Mouse (Mus musculus): ENCODE measurements at regions not wholly inside any gene's neighbourhood (a gene's known extent, or its start where the extent isn't known, plus 50 kb on each side); places are given as distances from the start of the nearest gene placed in this dataset.

DNA sequence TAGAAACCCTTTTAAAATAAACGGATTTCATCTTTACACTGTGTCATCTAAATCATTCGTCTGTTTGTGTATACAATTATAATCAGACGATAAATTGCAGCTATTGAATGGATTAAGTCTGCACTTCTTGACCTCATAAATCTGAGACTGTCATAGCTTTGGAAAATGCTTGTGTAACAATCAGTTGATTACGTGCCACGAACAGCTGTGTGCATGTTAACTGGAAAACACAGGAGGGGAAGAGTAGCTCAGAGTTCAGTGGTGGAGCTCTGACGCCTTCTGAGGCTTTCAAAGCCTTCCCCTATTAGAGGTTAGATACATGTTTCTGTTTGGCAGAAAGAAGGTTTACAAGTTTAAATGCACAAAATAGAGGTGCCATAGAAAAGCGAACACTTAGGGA is 109.7 kb upstream of the Gm765 start:
- DNase-seq = no peak

DNA sequence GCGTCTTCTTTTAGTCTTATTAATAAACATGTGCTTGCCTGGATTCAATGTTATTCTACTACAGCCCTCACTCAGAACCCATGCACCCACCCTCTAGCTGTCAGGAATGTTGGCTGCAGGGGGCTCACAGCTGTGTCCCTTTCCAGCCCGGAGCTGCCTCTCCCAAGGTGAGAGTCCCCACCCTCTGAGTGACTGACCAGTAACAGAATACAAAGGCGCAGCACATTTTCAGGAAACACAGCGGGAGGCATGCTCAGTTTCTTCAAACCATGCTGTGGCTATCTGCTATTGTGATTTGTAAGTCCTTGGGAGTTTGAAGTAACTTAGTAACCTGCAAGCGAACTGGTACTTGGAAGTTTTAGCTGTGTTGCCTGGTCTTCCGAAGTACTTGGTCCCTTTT is 93.1 kb upstream of the Gm765 start:
- DNase-seq = no peak

DNA sequence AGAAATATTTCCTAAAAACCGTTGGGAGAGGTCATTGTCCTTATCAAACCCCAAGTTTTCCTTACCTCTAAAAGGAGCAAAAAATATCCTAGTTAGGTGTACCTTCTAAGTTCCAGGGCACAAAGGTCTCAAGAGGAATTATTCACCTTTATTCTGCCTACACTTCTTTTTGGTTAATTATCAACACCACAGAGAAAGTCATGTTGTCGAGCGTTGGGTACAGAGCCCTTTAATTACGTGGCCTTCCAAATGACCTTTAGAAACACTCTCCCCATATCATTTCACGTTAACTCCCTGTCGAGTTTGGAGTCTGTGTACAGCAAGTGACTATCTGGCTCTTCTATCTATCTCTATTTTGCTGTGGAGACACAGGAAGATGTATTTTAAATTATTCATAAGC is 90.7 kb upstream of the Gm765 start:
- no peak for DNase-seq

DNA sequence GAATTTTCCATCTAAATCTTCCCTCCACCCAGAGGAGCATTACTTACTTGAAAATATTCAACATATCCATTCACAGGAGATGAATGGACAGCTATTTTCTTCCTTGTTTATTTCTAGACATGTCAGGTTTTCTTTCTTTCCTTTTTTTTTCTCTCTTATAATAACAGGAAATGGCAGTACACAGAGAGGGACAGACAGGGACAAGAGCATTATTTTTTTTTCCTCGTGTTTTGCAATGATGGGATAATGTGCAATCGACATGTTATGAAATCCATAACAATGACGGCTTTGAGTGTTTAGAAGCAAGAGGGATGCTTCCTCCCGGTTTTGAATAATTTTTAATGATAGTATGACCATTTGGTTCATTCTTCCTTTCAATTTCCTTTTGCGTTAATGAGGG is 86.6 kb upstream of the Gm765 start:
- no peak for DNase-seq

DNA sequence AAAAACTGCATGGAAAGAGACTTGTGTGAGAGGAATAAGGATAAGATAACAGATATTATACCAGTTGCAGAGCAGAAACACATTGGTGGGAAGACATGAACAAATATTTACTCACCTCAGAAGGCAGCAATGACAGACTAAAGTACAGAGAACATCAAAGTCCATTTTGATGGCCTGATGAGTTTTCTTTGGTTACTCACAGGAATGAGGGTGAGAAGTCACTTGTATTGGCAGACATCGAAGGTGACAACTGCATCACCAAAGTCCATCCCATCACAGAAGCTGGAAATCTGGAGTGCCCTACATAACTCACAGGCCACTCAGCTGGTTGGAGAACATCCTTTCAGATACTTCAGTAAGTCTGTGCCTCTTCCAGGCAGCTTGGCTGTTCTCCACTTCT is 60.1 kb upstream of the Gm765 start:
- DNase-seq = no peak

DNA sequence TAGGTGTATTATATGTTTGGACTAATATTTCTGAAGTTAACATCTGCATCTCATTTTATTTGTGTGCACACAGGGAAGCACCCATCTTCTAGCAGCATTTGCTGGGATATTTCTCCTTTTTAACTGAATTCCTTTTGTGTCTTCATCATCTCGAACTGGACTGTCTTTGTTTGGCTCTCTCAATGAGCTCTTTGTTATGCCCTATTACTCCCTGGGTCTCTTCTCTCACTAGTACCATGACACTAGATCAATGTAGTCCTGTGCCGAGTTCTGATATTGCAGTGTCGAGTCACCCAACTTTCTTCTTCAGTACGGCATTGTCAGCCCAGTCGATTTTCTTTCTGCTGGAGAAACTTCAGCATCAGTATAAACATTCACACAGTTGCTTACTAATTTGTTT is 52.0 kb upstream of the Gm765 start:
- no peak for DNase-seq

Measured in adrenal gland, postnatal 10 days (tissue).